Mouse (Mus musculus): Measurements from ENCODE around the gene Eif3i. TPM values are rescaled to one million over a fixed set of nuclear protein-coding genes. Genes with fewer than 3 reads are reported as not detected.

Eif3i gene
- polyA plus RNA-seq, 2 experiments: 201 to 223 TPM

DNA sequence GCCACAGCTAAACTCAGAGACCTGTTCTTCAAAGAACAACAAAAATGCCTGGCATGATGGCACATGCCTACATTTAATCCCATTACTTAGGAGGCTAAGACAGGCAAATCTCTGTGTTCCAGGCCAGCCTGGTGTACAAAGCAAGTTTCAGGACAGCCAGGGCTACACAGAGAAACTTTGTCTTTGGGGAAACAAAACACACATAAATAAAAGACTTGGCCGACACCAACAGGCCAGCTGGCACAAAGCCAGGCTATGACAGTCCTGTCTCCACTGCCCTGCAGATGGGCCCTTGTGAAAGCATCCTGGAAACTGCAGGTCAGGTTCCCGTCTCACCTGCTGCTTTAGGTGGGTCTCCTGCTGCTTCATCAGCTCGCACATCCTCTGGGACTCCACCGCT is 30.5 kb upstream of the Eif3i start:
- peaks cover 7 to 14% of the 10 kb centered on the region in 2 experiments for H3K4me1 ChIP-seq (replicated peaks; ENCODE audit: control insufficient read depth in 2 of 2, insufficient read depth in 2 of 2, low read length in 1 of 2)
- H3K36me3 ChIP-seq (replicated peaks; ENCODE audit: control insufficient read depth, insufficient read depth, low read depth): peaks cover 84% of the 10 kb centered on the region
- H3K4me2 ChIP-seq (ENCODE audit: low read depth): no peak overlapping the region
- TF ChIP-seq CTCF (IDR thresholded peaks at IDR 0.05; ENCODE audit: low read depth) (no peak), EP300 (IDR thresholded peaks at IDR 0.05; ENCODE audit: low read depth) (no peak)
- H3K27me3 ChIP-seq (ENCODE audit: control insufficient read depth, insufficient read depth, low read length): no peaks in the 10 kb centered on the region
- H3K27ac ChIP-seq: no peak overlapping the region
- DNase-seq (ENCODE audit: low read depth in 3 of 3, low spot score in 3 of 3) (no peak), ATAC-seq (ENCODE audit: insufficient read depth) (no peak)
- WGBS (ENCODE audit: insufficient replicate concordance): 82% methylated on average over 4 of the region's 4 CpGs
- H3K9me3 ChIP-seq (ENCODE audit: control insufficient read depth, low read length): no peaks in the 10 kb centered on the region
- H3K4me3 ChIP-seq (ENCODE audit: insufficient read depth in 1 of 2, low read depth in 2 of 2, low read length in 2 of 2): no peak overlapping the region
- H3K9ac ChIP-seq (replicated peaks): no peak overlapping the region

DNA sequence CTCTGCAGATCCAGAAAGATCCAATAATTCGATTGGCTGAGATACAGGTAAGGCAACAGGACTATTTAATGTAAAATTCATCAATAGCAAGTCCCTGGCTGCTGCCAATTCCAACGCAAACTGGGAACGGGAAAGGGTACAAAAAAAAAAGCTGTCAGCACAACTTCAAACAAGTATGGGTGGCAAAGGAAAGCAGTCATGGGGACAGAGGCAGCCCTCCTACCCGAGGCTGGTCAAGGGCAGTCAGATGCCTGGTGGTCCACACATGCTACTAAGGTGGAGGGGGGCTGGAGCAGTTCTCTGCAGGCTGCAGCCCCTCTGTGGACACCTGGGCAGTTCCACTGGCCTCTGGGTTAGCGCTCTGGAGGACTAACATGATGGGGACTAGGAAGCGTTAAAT is 25.6 kb upstream of the Eif3i start:
- WGBS (ENCODE audit: insufficient replicate concordance): 65% methylated on average over 6 of the region's 6 CpGs
- Histone ChIP-seq H3K9ac (replicated peaks) (no peak overlapping the region), H3K9me3 (ENCODE audit: control insufficient read depth, low read length) (no peaks in the 10 kb centered on the region), H3K27ac (no peak overlapping the region), H3K27me3 (ENCODE audit: control insufficient read depth, insufficient read depth, low read length) (no peaks in the 10 kb centered on the region), H3K36me3 (replicated peaks; ENCODE audit: control insufficient read depth, insufficient read depth, low read depth) (peaks cover 44% of the 10 kb centered on the region), H3K4me2 (ENCODE audit: low read depth) (no peak overlapping the region), H3K4me1 (replicated peaks; ENCODE audit: control insufficient read depth in 2 of 2, insufficient read depth in 2 of 2, low read length in 1 of 2) (peaks cover 20 to 22% of the 10 kb centered on the region in 2 experiments), H3K4me3 (ENCODE audit: insufficient read depth in 1 of 2, low read depth in 2 of 2, low read length in 2 of 2) (no peak overlapping the region)
- DNase-seq (ENCODE audit: low read depth in 3 of 3, low spot score in 3 of 3) (no peak), ATAC-seq (ENCODE audit: insufficient read depth) (no peak)
- TF ChIP-seq EP300 (IDR thresholded peaks at IDR 0.05; ENCODE audit: low read depth) (no peak), CTCF (IDR thresholded peaks at IDR 0.05; ENCODE audit: low read depth) (no peak)

DNA sequence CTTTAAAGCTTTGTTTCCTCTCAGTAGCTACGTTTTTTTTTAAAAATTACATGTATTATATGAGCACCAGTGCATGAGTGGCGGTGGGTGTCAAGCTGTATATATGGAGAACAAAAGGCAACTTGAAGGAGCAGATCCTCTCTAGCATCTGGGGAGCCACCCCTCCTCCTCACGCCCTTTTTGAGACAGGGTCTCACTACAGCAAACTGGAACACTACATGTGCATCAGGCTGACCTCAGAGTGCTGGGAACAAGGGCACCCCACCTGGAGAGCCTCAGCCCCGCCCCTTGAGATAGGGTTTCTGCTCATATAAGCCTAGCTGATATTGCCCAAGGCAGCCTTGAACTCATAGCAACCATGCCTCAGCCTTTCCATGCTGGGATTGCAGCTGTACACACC is 25.0 kb upstream of the Eif3i start:
- Histone ChIP-seq H3K27me3 (ENCODE audit: control insufficient read depth, insufficient read depth, low read length) (no peaks in the 10 kb centered on the region), H3K9ac (replicated peaks) (no peak overlapping the region; the same call in 1 of the 2 replicates), H3K4me2 (ENCODE audit: low read depth) (peak overlapping the region; percentile 97), H3K4me3 (ENCODE audit: insufficient read depth in 1 of 2, low read depth in 2 of 2, low read length in 2 of 2) (no peak overlapping the region), H3K27ac (peak overlapping the region; percentile 79; the same call in 1 of the 2 replicates), H3K9me3 (ENCODE audit: control insufficient read depth, low read length) (no peaks in the 10 kb centered on the region), H3K36me3 (replicated peaks; ENCODE audit: control insufficient read depth, insufficient read depth, low read depth) (peaks cover 38% of the 10 kb centered on the region), H3K4me1 (replicated peaks; ENCODE audit: control insufficient read depth in 2 of 2, insufficient read depth in 2 of 2, low read length in 1 of 2) (peaks cover 20 to 22% of the 10 kb centered on the region in 2 experiments)
- WGBS (ENCODE audit: insufficient replicate concordance): 42% methylated on average over 4 of the region's 4 CpGs
- DNase-seq (ENCODE audit: low read depth in 3 of 3, low spot score in 3 of 3) (no peak), ATAC-seq (ENCODE audit: insufficient read depth) (no peak)
- no peak for TF ChIP-seq EP300 (IDR thresholded peaks at IDR 0.05; ENCODE audit: low read depth)
- no peak for TF ChIP-seq CTCF (IDR thresholded peaks at IDR 0.05; ENCODE audit: low read depth)

DNA sequence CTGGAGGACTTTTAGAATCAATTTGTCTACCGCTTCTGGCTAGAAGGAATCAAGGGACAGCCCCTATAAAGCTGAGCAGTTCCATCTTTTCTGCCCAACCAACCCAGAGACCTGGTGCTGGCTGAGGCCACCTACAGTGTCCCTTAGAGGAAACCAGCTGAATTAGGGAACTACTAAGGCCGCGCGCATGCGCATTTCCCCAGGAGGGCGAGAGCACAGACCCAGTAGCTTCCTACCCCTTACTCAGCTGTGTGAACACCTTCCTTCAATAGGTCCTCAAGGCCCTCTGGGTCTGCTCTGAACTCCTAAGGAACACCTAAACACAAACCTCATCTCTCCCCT is 24.6 kb upstream of the Eif3i start:
- Histone ChIP-seq H3K27me3 (ENCODE audit: control insufficient read depth, insufficient read depth, low read length) (no peaks in the 10 kb centered on the region), H3K4me2 (ENCODE audit: low read depth) (peak overlapping the region; percentile 97), H3K9ac (replicated peaks) (peak overlapping the region; percentile 61), H3K4me3 (ENCODE audit: insufficient read depth in 1 of 2, low read depth in 2 of 2, low read length in 2 of 2) (peak overlapping the region; percentile 7 to 77), H3K27ac (peak overlapping the region; percentile 79), H3K36me3 (replicated peaks; ENCODE audit: control insufficient read depth, insufficient read depth, low read depth) (peaks cover 33% of the 10 kb centered on the region), H3K9me3 (ENCODE audit: control insufficient read depth, low read length) (no peaks in the 10 kb centered on the region), H3K4me1 (replicated peaks; ENCODE audit: control insufficient read depth in 2 of 2, insufficient read depth in 2 of 2, low read length in 1 of 2) (peaks cover 20 to 22% of the 10 kb centered on the region in 2 experiments)
- TF ChIP-seq CTCF (IDR thresholded peaks at IDR 0.05; ENCODE audit: low read depth) (no peak), EP300 (IDR thresholded peaks at IDR 0.05; ENCODE audit: low read depth) (no peak)
- WGBS (ENCODE audit: insufficient replicate concordance): 2% methylated on average over 6 of the region's 6 CpGs
- ATAC-seq (ENCODE audit: insufficient read depth): 0 out of 2 replicates have a peak, but pooled peaks have one; percentile 8
- peak in 1 of 3 experiments; percentile 56 for DNase-seq (ENCODE audit: low read depth in 3 of 3, low spot score in 3 of 3)

DNA sequence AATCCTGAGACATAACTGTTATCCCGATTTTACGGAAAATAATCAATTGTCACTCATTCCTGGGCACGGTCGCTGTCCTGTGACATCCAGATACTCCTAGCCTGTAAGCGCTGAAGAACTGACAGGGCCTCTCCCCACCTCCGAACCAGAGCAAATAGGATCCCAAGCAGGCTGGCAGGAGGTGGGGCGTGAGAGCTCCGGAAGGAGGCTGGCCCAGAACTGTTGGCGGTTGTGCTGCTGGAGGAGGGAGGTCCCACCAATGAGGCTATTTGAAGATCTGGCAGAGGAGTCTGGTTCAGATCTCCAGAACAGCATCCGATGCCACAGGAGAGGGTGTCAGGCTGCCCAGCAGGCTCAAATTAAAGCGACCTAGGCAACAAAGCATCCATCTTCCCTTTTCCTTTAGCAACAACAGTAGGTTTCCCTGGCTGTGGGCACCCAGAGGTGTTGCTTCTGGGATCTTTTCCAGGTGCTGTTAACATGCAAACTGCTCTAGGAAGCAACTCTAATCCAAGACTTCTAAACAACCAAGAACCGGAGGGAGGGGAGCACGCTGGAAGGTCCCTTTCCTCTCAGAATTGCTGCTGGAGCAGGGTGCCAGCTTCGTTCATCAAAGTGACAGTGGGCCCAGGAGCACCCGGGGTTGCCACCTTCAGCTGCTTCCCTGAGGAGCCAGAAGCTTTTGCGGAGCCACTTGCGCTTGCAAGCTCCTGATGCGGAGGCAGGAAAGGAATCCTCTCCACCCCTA is 24.0 kb upstream of the Eif3i start:
- ATAC-seq (ENCODE audit: insufficient read depth): peak; percentile 92
- WGBS (ENCODE audit: insufficient replicate concordance): 2% methylated on average over 18 of the region's 18 CpGs
- H3K4me2 ChIP-seq (ENCODE audit: low read depth): peak overlapping the region; percentile 97

More for the DNA sequence above, 24.0 kb upstream of the Eif3i start:
- TF ChIP-seq CTCF (IDR thresholded peaks at IDR 0.05; ENCODE audit: low read depth): no peak
- no peak for TF ChIP-seq EP300 (IDR thresholded peaks at IDR 0.05; ENCODE audit: low read depth)
- Histone ChIP-seq H3K36me3 (replicated peaks; ENCODE audit: control insufficient read depth, insufficient read depth, low read depth) (peaks cover 28% of the 10 kb centered on the region), H3K27me3 (ENCODE audit: control insufficient read depth, insufficient read depth, low read length) (no peaks in the 10 kb centered on the region), H3K9me3 (ENCODE audit: control insufficient read depth, low read length) (no peaks in the 10 kb centered on the region), H3K9ac (replicated peaks) (peak overlapping the region; percentile 87), H3K4me3 (ENCODE audit: insufficient read depth in 1 of 2, low read depth in 2 of 2, low read length in 2 of 2) (peak overlapping the region; percentile 74 to 77), H3K4me1 (replicated peaks; ENCODE audit: control insufficient read depth in 2 of 2, insufficient read depth in 2 of 2, low read length in 1 of 2) (peaks cover 20 to 22% of the 10 kb centered on the region in 2 experiments), H3K27ac (peak overlapping the region; percentile 79)
- DNase-seq (ENCODE audit: low read depth in 3 of 3, low spot score in 3 of 3): peak; percentile 84 to 90 (median 85)

Measured in liver, embryonic 14.5 days (tissue).